Mouse (Mus musculus): ENCODE data around the gene Ebpl. TPM values are rescaled to one million over a fixed set of nuclear protein-coding genes. Genes with fewer than 3 reads are reported as not detected.

Gene Ebpl
- total and polyA plus RNA-seq, 3 experiments = 1.0 to 14.3 (median 3.4) TPM

GRCm38 (mm10) chr14:61367290-61367689, 7.1 kb upstream of the Ebpl start:
- Histone ChIP-seq H3K27me3 (ENCODE audit: control insufficient read depth in 1 of 2, insufficient read depth in 2 of 2, low read length in 2 of 2) (no peaks in the 10 kb centered on the region), H3K27ac (ENCODE audit: control insufficient read depth, low read depth, low read length) (no peak overlapping the region), H3K36me3 (ENCODE audit: control insufficient read depth in 1 of 2, insufficient read depth in 2 of 2, low read length in 2 of 2) (peaks cover 0 to 25% of the 10 kb centered on the region in 2 experiments; a peak in 2 of 4 replicates), H3K9ac (ENCODE audit: control insufficient read depth, low read depth, low read length, poor library complexity, severe bottlenecking) (no peak overlapping the region), H3K4me1 (ENCODE audit: control insufficient read depth in 1 of 2, insufficient read depth in 2 of 2, low read length in 2 of 2) (no peaks in the 10 kb centered on the region), H3K4me3 (ENCODE audit: control insufficient read depth in 1 of 2, insufficient read depth in 1 of 2, low read depth in 2 of 2, low read length in 2 of 2) (no peak overlapping the region), H3K9me3 (replicated peaks; ENCODE audit: insufficient read depth, low read length) (no peaks in the 10 kb centered on the region), H3K79me2 (ENCODE audit: control insufficient read depth, insufficient read depth, low read length, poor library complexity) (no peaks in the 10 kb centered on the region)
- no peak for DNase-seq (ENCODE audit: low read depth, low spot score)
- TF ChIP-seq TAL1 (IDR thresholded peaks at IDR 0.05; ENCODE audit: low read length) (no peak), MYB (IDR thresholded peaks at IDR 0.05; ENCODE audit: low read depth, low read length) (no peak), BHLHE40 (IDR thresholded peaks at IDR 0.05; ENCODE audit: borderline replicate concordance, low read depth, low read length) (no peak), USF1 (IDR thresholded peaks at IDR 0.05; ENCODE audit: low read depth, low read length) (no peak), RCOR1 (IDR thresholded peaks at IDR 0.05; ENCODE audit: low read depth, low read length) (no peak), CHD2 (IDR thresholded peaks at IDR 0.05; ENCODE audit: low read length) (no peak)

GRCm38 (mm10) chr14:61364656-61365055, 4.4 kb upstream of the Ebpl start:
- Histone ChIP-seq H3K4me3 (ENCODE audit: control insufficient read depth in 1 of 2, insufficient read depth in 1 of 2, low read depth in 2 of 2, low read length in 2 of 2) (no peak overlapping the region), H3K79me2 (ENCODE audit: control insufficient read depth, insufficient read depth, low read length, poor library complexity) (no peaks in the 10 kb centered on the region; the same call in 1 of the 2 replicates), H3K36me3 (ENCODE audit: control insufficient read depth in 1 of 2, insufficient read depth in 2 of 2, low read length in 2 of 2) (peaks cover 11% of the 10 kb centered on the region in 2 experiments), H3K9ac (ENCODE audit: control insufficient read depth, low read depth, low read length, poor library complexity, severe bottlenecking) (no peak overlapping the region), H3K9me3 (replicated peaks; ENCODE audit: insufficient read depth, low read length) (no peaks in the 10 kb centered on the region), H3K27ac (ENCODE audit: control insufficient read depth, low read depth, low read length) (no peak overlapping the region), H3K4me1 (ENCODE audit: control insufficient read depth in 1 of 2, insufficient read depth in 2 of 2, low read length in 2 of 2) (peaks cover 2 to 9% of the 10 kb centered on the region in 2 experiments; a peak in 2 of 4 replicates), H3K27me3 (ENCODE audit: control insufficient read depth in 1 of 2, insufficient read depth in 2 of 2, low read length in 2 of 2) (no peaks in the 10 kb centered on the region)
- DNase-seq (ENCODE audit: low read depth, low spot score) = no peak
- no peak for TF ChIP-seq USF1 (IDR thresholded peaks at IDR 0.05; ENCODE audit: low read depth, low read length)
- no peak for TF ChIP-seq POLR2AphosphoS2 (IDR thresholded peaks at IDR 0.05; ENCODE audit: low read length)
- TF ChIP-seq MYC (IDR thresholded peaks at IDR 0.05; ENCODE audit: low read depth, low read length) = no peak
- no peak for TF ChIP-seq GABPA (IDR thresholded peaks at IDR 0.05; ENCODE audit: low read depth, low read length)
- TF ChIP-seq MEF2A (IDR thresholded peaks at IDR 0.05; ENCODE audit: extremely low read depth, insufficient replicate concordance, low read depth, low read length, poor library complexity, severe bottlenecking) = no peak
- TF ChIP-seq POLR2A (IDR thresholded peaks at IDR 0.05; ENCODE audit: control insufficient read depth in 1 of 2, insufficient read depth in 1 of 2, low read depth in 1 of 2, low read length in 2 of 2, poor library complexity in 1 of 2) = no peak
- TF ChIP-seq GATA1 (IDR thresholded peaks at IDR 0.05; ENCODE audit: low read depth, low read length) = no peak
- TF ChIP-seq ZKSCAN1 (IDR thresholded peaks at IDR 0.05; ENCODE audit: low read depth, low read length) = no peak
- TF ChIP-seq EP300 (IDR thresholded peaks at IDR 0.05; ENCODE audit: low read depth in 1 of 2, low read length in 2 of 2) = no peak
- TF ChIP-seq TAL1 (IDR thresholded peaks at IDR 0.05; ENCODE audit: low read length) = no peak
- TF ChIP-seq KAT2A (conservative IDR thresholded peaks at IDR 0.05; ENCODE audit: low read depth, low read length) = no peak
- TF ChIP-seq RAD21 (IDR thresholded peaks at IDR 0.05; ENCODE audit: low read depth, low read length) = no peak

Data from MEL (cell line).